Mouse (Mus musculus): Measurements from ENCODE around the gene Tfam.

Gene Tfam

DNA sequence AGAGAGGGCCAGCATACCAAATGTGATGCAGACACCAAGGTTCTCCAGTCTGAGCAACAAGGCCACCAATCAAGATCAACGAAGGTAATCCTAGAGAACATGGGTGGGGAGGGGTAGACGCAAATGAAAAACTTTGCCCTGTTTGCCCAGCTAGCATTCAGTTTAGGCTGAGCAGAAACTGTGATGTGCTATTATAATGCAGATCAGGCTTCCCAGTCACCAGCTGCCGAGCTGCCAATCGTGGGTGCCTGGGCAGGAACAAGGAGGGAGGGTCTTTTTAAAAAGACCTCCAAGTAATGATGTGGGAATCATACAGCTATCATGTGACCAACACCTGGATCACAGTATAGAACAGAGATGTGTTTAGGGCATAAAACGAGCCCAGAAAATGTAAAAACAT is 15.0 kb downstream of the Tfam start:
- DNase-seq (ENCODE audit: low spot score) = no peak

DNA sequence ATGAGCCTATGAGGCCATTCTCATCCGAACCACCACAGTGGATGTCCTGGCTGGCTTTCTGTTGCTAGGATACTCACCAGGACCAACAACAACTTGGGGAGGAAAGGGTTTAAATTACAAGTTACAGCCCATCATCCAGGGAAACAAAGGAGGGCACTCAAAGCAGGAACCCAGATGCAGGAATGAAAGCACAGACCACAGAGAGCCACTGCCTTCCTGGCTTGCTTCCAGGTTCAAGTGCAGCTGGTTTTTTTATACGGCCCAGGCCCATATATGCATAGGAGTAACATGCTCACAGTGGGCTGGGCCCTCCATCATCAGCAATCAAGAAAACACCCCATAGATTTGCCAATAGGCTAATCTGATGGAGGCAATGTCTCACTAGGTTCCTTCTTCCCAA is 15.4 kb downstream of the Tfam start:
- no peak for DNase-seq (ENCODE audit: low spot score)

DNA sequence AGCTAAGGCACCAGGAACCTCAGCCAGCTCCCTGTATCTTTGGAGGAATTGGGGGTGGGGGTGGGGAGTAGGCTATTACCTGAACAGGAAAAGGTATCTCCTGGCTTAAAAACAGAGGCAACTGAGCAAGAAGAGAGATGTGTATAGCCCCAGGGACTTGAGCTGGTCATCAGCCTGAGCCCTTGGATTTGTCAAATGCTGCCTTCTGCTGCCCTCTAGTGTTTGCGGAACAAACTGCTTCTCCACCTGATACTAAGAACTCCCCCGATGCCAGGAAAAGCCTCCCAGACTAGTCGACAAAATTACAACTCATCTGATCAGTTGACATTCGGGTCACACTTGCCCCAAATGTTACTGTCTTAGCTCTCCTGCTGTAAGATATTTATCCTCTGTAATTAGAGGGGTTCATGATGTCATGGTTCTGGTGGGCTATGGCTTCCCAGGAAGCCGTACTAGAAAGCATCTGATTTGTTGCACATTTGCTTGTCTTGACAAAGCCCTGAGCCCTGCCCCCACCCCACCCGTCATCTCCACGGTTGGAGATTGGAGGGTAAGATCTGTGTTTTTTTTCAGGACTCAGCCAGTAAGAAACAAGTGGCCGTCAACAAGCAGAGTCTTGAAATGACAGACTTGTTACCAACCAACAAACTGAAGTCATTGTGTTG is 19.7 kb downstream of the Tfam start:
- peak; percentile 39 for DNase-seq (ENCODE audit: low spot score)

DNA sequence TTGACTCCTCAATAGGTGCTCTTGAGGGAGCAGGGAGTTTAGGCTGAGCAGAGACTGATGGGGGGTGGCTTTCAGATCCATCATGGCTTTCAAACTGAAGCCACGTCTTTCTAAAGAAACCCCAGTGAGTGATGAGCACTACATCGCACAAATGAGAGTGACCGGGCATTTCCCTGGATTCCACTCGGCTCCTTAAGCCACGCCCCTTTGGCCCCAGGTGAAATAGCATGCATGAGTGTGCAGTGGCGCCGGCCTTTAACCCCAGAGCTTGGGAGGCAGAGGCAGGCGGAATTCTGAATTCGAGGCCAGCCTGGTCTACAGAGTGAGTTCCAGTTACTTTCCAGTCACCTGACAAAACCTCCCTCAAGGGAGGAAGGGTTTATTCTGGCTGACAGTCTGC is 22.1 kb downstream of the Tfam start:
- DNase-seq (ENCODE audit: low spot score) = no peak

DNA sequence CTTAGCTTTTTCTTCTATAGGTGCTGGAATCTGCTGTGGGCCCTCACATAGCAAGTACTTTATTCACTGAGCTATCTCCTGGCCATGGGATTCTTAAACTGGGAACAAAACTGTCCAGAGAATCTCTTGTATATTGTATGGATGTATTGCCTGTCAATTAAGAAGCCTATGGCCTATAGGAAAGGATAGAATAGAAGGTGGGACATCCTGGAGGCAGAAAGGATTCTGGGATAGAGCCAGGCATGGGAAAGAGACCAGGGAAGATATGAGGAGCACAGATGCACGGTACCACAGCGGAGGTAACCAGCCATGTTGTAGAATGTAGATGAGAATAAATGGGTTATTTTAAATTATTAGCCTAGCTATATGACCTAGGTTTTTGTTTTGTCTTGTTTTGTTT is 36.6 kb downstream of the Tfam start:
- no peak for DNase-seq (ENCODE audit: low spot score)

DNA sequence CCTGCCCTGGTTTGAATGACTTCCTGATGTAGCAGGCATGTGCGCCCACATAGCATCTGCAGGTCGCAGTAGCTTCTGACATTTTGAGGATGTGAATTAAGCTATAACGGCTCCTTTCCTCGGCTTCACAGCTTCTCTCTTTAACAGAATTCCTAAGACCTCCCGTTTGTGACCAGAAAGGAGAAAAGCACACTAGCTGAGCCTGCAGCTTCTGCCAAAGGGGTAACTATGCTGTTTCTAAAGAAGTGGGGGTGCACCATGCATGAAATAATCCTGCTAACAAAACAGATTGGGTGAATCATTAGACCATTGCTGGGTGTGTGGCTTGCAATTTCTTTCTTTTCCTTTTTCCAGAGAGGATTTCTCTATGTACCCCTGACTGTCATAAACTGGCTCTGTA is 37.1 kb downstream of the Tfam start:
- DNase-seq (ENCODE audit: low spot score) = no peak

DNA sequence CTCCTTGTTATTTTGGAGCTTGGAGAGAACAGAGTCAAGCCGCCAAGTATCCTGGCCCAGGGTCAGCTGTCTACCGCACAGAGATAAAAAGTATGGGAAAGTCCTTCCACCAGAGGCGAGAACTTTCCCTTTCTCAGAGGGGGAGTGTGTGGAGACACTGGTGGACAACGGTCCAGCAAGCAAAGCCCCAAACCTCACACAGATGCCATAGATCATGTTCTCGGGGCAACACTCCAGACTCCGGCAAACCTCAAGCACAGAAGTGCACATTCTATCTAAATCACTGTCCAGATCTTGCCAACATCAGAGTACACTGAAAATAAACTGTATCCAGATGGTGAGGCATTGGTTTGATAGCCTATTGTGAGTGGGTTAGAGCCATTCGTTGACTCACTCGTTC is 39.4 kb downstream of the Tfam start:
- DNase-seq (ENCODE audit: low spot score) = no peak

DNA sequence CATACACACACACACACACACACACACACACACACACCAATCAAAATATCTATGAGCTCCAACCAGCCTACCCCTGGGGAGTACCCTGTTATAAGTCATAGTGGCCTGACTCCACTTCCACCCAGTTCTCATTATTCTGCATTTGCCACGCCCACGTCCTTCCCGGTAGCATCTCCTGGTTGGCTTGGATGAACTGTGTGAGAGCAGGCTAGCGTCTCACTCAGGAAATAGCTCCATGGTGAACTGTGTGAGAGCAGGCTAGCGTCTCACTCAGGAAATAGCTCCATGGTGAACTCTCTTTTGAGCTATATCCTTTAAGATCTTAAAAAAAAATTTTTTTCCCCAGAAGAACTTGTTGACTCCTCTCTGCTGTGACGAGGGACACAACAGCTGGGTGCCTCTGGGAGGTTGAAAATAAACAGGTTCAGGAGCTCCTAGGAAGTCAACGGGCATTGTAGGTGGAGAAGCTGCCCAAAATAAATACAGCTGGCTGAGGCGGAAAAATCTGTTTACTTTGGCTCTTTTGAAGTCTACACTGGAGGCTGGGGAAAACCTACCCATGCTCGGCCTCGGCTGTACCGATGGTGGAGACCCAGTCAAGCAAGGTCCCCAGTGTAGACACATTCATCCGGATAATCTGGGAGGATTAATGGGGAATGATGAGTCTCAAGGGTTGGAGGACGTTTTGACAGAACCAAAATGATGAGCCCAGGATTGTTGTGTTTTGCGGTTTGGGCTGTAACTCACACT is 40.9 kb downstream of the Tfam start:
- DNase-seq (ENCODE audit: low spot score) = no peak

DNA sequence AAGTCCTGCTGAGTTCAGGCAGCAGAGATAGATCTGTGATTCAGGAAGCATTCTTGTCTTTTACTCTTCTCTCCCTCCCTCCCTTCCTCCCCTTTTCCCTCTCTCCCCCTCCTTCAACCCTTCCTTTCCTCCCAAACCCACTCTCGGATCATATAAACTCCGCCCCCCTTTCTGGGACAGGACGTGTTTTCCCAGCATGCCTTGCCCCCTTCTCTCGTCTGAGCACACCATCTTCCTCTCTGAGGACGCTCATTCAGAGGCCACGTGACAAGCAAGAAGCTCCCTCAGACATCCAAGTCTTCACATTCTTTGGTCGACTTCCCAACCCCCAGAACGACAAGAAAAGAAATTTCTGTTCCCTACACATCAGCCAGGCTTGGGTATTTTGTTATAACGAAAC is 42.6 kb downstream of the Tfam start:
- no peak for DNase-seq (ENCODE audit: low spot score)

DNA sequence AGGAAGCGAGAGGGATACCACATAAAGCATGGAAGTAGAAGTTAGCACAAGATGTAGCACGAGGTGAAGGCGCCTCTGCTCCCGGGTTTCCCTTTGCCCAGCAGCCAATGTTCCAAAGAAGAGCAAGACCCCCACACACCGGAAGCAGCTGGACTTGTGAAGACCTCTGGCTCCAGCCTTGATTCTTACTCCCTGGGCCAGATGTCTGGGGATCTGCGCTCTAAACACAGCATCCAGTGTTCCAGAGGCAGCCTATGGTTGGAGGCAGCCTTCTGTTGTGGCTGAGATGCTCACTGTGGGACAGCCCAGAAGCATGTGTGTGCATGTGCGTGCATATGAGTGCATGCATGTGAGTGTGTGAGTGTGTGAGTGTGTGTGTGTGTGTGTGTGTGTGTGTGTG is 43.4 kb downstream of the Tfam start:
- no peak for DNase-seq (ENCODE audit: low spot score)

DNA sequence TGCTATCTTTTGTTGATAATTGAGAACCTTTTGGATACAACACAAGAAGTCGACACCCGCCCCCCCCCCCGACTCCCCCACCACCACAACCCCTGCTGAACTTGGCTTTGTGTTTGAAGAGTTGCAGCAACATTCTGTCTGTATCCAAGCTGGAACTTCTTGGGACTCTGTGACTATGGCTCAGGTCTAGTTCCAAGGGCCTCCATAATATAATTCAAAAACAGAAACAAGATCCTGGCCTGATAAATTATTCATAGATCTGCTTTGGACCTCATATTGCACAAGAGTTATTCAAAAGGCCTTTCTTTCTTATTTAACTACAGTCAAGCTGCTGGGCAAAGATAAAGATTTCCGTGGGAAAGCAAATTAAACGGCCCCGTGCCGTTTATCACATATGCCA is 44.8 kb downstream of the Tfam start:
- no peak for DNase-seq (ENCODE audit: low spot score)

DNA sequence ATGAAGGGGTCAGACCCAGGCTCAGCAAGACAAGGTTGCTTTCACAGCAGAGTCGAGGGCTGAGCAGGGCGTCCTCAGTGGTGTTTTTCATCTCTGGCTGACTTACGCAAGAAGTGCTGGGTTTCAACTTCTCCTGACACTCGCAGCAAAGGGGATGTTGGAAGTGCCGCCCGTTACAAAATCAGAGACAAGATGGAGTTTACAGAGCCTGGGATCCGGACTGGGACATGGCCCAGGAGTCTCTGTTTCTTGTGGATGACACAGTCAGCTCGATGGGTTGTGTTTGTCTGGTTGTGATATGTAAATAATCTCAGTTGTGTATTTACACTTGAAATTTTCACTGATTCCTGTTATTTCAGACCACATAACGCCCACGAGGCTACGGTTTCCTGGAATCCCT is 45.2 kb downstream of the Tfam start:
- DNase-seq (ENCODE audit: low spot score) = no peak

DNA sequence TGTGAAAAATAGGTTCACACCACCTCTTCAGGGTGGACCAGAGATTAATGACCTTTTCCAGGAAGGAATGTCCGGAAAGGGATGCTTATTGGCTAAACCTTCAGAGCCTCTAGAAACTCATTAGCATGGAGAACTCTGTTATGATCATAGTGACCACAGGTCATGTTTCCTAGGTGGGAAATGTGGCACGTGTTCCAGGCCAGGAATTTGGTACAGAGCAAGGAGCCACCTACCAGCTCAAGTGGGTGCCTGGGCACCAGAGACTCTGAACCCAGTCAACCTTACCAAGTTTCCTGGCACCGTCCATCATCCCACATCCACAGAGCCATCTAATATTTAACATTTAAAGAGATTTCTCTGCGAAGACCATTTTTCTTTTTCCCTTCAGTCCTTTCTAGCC is 49.4 kb downstream of the Tfam start:
- no peak for DNase-seq (ENCODE audit: low spot score)

DNA sequence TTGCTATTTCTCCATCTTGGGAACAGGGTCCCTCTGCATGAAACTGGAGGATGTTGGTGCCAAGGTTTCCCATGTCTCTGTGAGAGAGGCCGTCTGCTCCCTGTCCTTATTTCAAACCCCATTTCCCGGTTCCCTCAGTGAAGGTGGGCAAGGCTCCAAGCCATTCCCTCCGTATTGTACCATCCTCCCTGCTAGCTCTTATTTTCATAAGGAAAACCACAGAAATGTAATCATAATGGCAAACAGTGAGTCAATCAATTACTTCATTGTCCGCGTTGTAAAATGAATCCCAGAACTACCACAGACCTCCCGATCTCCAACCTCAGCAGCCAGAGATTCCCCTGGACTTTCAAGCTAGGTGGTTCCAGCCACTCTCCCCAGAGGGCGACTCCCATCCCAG is 53.0 kb downstream of the Tfam start:
- no peak for DNase-seq (ENCODE audit: low spot score)

DNA sequence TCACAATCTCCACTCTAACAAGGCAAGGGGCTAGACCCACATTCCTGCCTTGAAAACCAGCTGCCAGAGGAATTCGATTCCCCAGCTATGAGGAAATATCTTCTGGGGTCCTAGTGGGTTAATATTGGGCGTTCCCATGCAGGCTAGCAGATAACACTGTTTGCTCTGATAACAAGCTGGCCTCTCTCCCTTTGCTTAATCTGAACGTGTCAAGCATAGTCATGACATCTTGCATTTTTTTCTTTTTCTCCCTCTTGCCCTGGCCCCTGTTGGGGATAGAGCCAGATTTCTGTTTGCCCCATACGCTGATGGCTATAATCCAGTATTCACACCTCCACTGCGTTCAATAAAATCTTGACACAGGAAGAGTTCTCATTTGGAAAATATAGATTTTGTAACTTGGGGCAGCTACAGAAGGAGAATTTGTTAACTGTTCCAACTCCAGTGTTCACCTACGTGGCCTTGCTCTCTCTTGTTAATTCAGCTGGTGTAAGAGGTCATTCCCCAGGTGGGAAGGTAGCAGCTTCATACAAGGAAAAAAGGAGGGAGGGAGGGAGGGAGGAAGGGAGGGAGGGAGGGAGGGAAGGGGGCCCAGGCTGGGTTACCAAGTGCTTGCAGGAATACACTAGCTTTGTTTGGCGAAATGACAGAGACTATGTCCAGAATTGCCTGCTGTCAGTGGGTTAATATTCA is 54.6 kb downstream of the Tfam start:
- no peak for DNase-seq (ENCODE audit: low spot score)

DNA sequence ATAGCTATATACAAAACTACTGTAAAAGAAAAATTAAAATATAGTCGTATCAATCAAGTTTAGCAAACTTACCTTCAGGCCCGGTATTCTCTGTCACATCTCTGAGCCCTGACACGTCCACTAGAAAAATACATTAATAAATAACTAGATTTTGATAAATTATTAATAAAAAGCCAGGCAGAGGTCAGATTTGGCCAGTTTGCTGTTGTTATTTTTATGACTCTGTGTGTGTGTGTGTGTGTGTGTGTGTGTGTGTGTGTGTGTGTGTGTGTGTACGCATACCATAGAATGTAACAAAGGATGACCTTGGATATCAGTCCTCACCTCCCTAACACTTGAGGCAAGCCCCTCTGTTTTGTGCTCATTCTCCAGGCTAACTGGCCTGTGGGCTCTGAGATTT is 56.1 kb downstream of the Tfam start:
- DNase-seq (ENCODE audit: low spot score) = no peak

DNA sequence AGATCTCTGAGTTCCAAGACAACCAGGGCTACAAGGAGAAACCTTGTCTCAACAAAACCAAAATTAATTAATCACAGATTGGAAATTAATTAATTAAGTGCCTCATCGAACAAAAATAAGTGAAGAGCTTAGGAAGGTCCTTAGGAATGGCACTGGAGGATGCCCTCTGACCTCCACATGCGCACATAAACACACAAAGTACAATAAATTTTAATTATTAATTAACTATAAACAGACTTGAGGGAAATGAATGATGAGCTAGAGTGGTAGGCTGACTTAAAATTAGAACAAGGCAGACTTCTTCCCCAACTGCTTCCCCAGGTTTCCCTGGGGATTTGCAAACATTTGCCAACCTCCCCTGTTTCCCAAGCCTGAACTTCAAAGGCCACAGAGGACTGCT is 57.0 kb downstream of the Tfam start:
- DNase-seq (ENCODE audit: low spot score) = no peak

DNA sequence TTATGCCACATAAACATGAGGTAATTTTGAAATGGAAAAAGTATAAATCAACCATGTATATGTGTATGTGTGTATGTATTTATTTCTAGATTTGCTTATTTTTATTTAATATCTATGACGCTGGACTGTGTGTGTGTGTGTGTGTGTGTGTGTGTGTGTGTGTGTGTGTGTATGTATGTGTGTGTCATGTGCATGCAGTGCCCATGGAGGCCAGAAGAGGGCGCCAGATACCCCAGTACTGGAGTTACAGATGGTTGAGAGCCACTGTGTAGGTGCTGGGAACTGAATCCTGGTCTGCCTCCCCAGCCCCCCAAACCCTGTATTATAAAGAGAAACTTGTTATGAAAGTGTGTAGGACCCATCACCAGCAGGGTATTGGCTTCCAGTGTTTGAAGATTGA is 58.0 kb downstream of the Tfam start:
- DNase-seq (ENCODE audit: low spot score) = no peak

DNA sequence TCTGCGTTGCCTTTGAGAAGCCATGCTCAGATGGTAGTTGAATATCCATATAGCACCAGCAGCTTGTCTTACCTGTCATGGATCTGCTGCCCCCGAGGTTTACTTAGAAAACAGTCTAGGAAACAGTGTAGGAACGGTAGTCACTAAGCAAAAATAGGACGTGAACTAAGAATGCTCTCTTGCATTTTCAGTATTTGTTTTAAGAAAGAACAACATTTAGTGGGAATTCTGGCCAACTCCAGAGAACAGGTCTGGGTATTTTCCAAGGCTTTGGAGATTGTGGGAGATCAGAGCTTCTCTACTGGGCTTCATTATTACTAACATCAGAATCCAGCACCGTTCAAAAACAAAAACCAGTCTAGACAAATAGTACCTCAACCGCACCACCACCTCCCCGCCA is 60.9 kb downstream of the Tfam start:
- no peak for DNase-seq (ENCODE audit: low spot score)

DNA sequence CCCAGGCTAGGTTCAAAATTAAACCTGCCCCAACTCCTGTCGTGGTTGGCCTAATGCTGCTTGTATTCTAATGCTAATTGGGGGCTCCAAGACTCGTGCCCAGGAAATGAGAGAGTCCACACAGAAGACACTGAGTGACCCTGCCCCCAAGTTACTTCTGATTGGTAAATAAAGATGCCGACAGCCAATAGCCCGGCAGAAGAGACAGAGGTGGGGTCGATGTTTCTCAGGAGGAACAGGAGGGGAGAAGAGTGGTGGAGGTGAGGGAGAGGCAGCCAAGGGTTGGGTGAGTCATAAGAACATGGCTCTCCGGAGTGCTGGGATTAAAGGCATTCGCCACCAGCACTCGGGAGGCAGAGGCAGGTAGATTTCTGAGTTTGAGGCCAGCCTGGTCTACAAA is 61.7 kb downstream of the Tfam start:
- DNase-seq (ENCODE audit: low spot score) = no peak
